Mouse (Mus musculus): ENCODE data around the gene Defa26.
"Not testable (repeated sequence)": the region's sequence is repeated elsewhere in the genome, so short reads cannot be mapped to it uniquely, and the experiment has no call there.

The Defa26 gene

DNA sequence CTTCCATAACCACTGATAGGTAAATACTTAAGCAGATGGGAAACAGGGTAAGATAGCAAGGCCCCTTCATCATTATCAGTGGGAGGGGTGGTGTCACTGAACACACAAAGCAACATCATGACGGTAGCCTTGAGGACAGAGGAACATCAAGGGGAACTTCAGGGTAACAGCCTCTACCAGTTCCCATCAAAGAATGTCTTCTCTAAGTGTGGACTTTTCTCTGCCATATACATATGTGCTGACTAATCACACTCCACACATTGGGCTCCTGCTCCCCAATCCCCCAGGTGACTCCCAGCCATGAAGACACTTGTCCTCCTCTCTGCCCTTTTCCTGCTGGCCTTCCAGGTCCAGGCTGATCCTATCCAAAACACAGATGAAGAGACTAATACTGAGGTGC, at the start of gene Defa26:
Gene Defa26 (plus strand): TSS at position 301 of the 400 bp plus-strand sequence.
- not testable (repeated sequence) for DNase-seq (ENCODE audit: low read depth, low spot score)

DNA sequence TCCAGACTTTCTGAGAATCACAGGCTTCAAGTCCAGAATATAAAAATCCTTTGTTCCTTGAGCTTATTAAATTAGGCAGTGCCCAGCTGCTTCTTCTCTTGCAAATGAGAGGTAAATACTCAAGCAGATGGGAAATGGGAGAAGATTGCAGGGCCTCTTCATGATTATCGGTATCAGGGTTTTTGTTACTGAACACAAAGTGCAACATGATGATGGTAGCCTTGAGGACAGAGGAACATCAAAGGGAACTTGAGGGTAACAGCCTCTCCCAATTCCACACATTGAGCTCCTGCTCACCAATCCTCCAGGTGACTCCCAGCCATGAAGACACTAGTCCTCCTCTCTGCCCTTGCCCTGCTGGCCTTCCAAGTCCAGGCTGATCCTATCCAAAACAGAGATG, 35.3 kb upstream of the Defa26 start, which contains the start of gene Defa28:
Gene Defa28 (plus strand): TSS at position 301 of the 400 bp plus-strand sequence.
- not testable (repeated sequence) for DNase-seq (ENCODE audit: low read depth, low spot score)

DNA sequence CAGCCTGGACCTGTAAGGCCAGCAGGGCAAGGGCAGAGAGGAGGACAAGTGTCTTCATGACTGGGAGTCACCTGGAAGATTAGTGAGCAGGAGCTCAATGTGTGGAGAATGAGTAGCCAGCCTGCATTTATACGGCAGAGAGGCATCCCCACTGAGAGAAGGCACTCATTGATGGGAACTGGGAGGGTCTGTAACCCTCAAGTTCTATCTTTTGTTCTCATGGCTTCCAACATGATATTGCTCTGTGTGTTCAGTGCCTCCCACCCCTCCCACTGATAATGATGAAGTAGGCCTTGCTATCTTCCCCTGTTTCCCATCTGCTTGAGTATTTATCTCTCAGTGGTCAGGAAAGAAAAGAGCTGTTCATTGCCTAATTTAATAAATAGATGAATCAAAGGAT, 23.6 kb upstream of the Defa26 start, which contains the start of gene Gm7861:
Gene Gm7861 (minus strand): TSS at position 101 of the 400 bp plus-strand sequence.
- not testable (repeated sequence) for DNase-seq (ENCODE audit: low read depth, low spot score)

DNA sequence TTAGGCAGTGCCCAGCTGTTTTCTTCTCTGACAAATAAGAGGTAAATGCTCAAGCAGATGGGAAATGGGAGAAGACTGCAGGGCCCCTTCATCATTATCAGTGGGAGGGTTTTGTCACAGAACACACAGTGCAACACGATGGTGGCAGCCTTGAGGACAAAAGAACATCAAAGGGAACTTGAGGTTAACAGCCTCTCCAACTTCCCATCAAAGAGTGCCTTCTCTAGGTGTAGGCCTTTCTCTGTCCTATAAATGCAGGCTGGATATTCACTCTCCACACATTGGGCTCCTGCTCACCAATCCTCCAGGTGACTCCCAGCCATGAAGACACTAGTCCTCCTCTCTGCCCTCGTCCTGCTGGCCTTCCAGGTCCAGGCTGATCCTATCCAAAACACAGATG, 37.5 kb downstream of the Defa26 start, which contains the start of gene Defa17:
Gene Defa17 (plus strand): TSS at position 301 of the 400 bp plus-strand sequence.
- DNase-seq (ENCODE audit: low read depth, low spot score), result not testable (repeated sequence)

DNA sequence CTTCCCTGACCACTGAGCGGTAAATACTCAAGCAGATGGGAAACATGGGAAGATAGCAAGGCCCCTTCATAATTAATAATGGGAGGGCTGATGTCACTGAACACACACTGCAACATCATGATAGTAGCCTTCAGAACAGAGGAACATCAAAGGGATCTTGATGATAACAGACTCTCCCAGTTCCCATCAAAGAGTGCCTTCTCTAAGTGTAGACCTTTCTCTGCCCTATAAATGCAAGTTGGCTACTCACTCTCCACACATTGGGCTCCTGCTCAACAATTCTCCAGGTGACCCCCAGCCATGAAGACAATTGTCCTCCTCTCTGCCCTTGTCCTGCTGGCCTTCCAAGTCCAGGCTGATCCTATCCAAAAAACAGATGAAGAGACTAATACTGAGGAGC, 47.5 kb downstream of the Defa26 start, which contains the start of gene Defa34:
Gene Defa34 (plus strand): TSS at position 301 of the 400 bp plus-strand sequence.
- DNase-seq (ENCODE audit: low read depth, low spot score), result not testable (repeated sequence)
